ENCODE assay signal across 10 mouse cellular contexts in the genomic region with DNA sequence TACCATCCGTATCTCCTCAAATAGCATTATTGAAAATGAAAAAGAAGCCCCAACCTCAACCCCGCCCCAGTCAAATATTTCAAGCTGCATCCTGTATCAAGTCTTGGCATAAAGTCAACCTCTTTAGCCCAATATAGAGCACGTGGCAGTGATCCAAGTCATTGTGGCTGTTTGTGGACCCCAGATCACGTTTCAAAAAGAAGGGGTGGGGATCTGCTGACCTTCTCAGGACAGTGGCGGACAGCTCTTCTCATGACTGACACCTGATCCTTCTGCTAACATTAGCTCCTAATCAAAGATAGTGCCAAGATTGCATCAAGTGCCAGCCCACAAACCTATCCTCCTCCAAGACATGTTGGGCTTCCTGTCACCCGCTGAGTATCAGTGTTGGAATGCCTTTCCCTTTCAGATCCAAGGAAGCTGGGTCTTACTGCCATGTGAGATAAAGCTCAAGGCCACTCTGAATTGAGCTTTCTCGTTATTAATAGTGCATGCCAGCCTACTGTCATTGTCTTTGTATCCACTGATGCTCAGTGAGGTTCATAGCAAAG. TPM values are rescaled to one million over a fixed set of nuclear protein-coding genes. Genes with fewer than 3 reads are reported as not detected.
A peak's percentile ranks its signal among the peaks of the same experiment; 100 is the strongest.
DNase-seq lines count a peak whose midpoint lies in the region; ATAC-seq and TF ChIP-seq lines count a peak whose summit lies in the region.
"Had no signal": no experiment of that assay in that cellular context is flagged by ENCODE, and none has a peak within 500 bp of the region (broad histone marks: within the 10 kb centered on the region; RNA-seq: fewer than 3 reads in every experiment).

No protein-coding gene starts in this region.

- TF ChIP-seq EP300 in heart, postnatal 0 days (IDR thresholded peaks at IDR 0.05; ENCODE audit: low read depth): peak; percentile 88; the same call in 1 of the 2 replicates

- peak; percentile 54 for ATAC-seq in heart, postnatal 0 days (ENCODE audit: insufficient read depth, low read depth)
- peak; percentile 47; the same call in 1 of the 2 replicates for ATAC-seq in liver, embryonic 13.5 days (ENCODE audit: low read depth)
- ATAC-seq in forebrain, embryonic 16.5 days: no peak

- H3K27ac ChIP-seq in heart, postnatal 0 days (ENCODE audit: low read depth): peak overlapping the region; percentile 94
- no peak overlapping the region for H3K27ac ChIP-seq in liver, embryonic 13.5 days
- H3K27ac ChIP-seq in forebrain, embryonic 16.5 days (ENCODE audit: low read length): no peak overlapping the region
- H3K27ac ChIP-seq: limb, embryonic 12.5 days had no signal

- peak; percentile 11 for DNase-seq in ovary, adult 18-20 months (ENCODE audit: low spot score)
- DNase-seq in ovary, postnatal 14 days (ENCODE audit: low spot score): no peak
- DNase-seq in heart, postnatal 0 days (ENCODE audit: low spot score): peak; percentile 79
- DNase-seq in liver, embryonic 13.5 days: no peak
- DNase-seq in ovary, postnatal 10 days (ENCODE audit: low spot score): no peak
- DNase-seq in neural tube, embryonic 10.5 days (ENCODE audit: extremely low spot score, low spot score): no peak
- no peak for DNase-seq in layer of hippocampus, postnatal 10 days (ENCODE audit: low spot score in 2 of 2)

- no peak overlapping the region for H3K9ac ChIP-seq in heart, postnatal 0 days (replicated peaks; ENCODE audit: low read depth, low read length)
- no peak overlapping the region for H3K9ac ChIP-seq in liver, embryonic 13.5 days
- H3K9ac ChIP-seq in forebrain, embryonic 16.5 days (replicated peaks; ENCODE audit: low read depth, low read length): no peak overlapping the region
- H3K9ac ChIP-seq: limb, embryonic 12.5 days had no signal

- TF ChIP-seq CTCF in heart, postnatal 0 days (IDR thresholded peaks at IDR 0.05; ENCODE audit: low read depth): no peak

- peaks cover 18% of the 10 kb centered on the region for H3K4me1 ChIP-seq in heart, postnatal 0 days (ENCODE audit: control insufficient read depth, insufficient read depth)
- H3K4me1 ChIP-seq in liver, embryonic 13.5 days (replicated peaks): no peaks in the 10 kb centered on the region
- H3K4me1 ChIP-seq in forebrain, embryonic 16.5 days (replicated peaks; ENCODE audit: control insufficient read depth, insufficient read depth, low read length): no peaks in the 10 kb centered on the region
- H3K4me1 ChIP-seq: limb, embryonic 12.5 days had no signal

- H3K9me3 ChIP-seq in heart, postnatal 0 days (replicated peaks; ENCODE audit: control insufficient read depth, low read length): no peaks in the 10 kb centered on the region
- no peaks in the 10 kb centered on the region for H3K9me3 ChIP-seq in liver, embryonic 13.5 days (replicated peaks)
- H3K9me3 ChIP-seq in forebrain, embryonic 16.5 days (ENCODE audit: control insufficient read depth, low read length): no peaks in the 10 kb centered on the region
- H3K9me3 ChIP-seq: G1E; limb, embryonic 12.5 days had no signal

- no peak overlapping the region for H3K4me3 ChIP-seq in heart, postnatal 0 days (ENCODE audit: low read depth, low read length)
- H3K4me3 ChIP-seq in liver, embryonic 13.5 days (replicated peaks): no peak overlapping the region
- no peak overlapping the region for H3K4me3 ChIP-seq in forebrain, embryonic 16.5 days (replicated peaks; ENCODE audit: low read length)
- H3K4me3 ChIP-seq: limb, embryonic 12.5 days had no signal

- WGBS in heart, postnatal 0 days: 10% methylated on average over 7 of the region's 7 CpGs
- 36% methylated on average over 7 of the region's 7 CpGs for WGBS in liver, embryonic 13.5 days (ENCODE audit: insufficient replicate concordance)
- 69% methylated on average over 7 of the region's 7 CpGs for WGBS in forebrain, embryonic 16.5 days

- peak overlapping the region; percentile 10 for H3K4me2 ChIP-seq in heart, postnatal 0 days (ENCODE audit: low read depth, low read length)
- no peak overlapping the region for H3K4me2 ChIP-seq in liver, embryonic 13.5 days
- H3K4me2 ChIP-seq in forebrain, embryonic 16.5 days (ENCODE audit: low read length): no peak overlapping the region
- H3K4me2 ChIP-seq: limb, embryonic 12.5 days had no signal

- H3K27me3 ChIP-seq in heart, postnatal 0 days (ENCODE audit: control insufficient read depth, insufficient read depth, low read length): no peaks in the 10 kb centered on the region
- no peaks in the 10 kb centered on the region for H3K27me3 ChIP-seq in liver, embryonic 13.5 days
- no peaks in the 10 kb centered on the region for H3K27me3 ChIP-seq in forebrain, embryonic 16.5 days (replicated peaks; ENCODE audit: control insufficient read depth, insufficient read depth, low read length)
- H3K27me3 ChIP-seq: limb, embryonic 12.5 days had no signal

- H3K36me3 ChIP-seq in heart, postnatal 0 days (replicated peaks; ENCODE audit: control insufficient read depth, insufficient read depth, low read length): no peaks in the 10 kb centered on the region
- no peaks in the 10 kb centered on the region for H3K36me3 ChIP-seq in liver, embryonic 13.5 days
- H3K36me3 ChIP-seq in forebrain, embryonic 16.5 days (ENCODE audit: control insufficient read depth, insufficient read depth): no peaks in the 10 kb centered on the region
- H3K36me3 ChIP-seq: G1E; limb, embryonic 12.5 days had no signal

RNA-seq across cellular contexts. Expression of gene Otogl, which starts 18.6 kb away (rescaled TPM):
- total RNA-seq in heart, postnatal 0 days (2014; rRNA removed; ENCODE audit: low replicate concordance): 0.08 TPM in 2 replicates
- 0.10 and 0.15 TPM in 2 replicates for polyA plus RNA-seq in heart, postnatal 0 days (2015; fragmentation: Nextera tagmentation; extraction: Ambion mirVana)
- polyA plus RNA-seq in liver, embryonic 13.5 days (2015; fragmentation: Nextera tagmentation; extraction: Ambion mirVana): 0.01 and 0.02 TPM in 2 replicates
- 0.03 and 0.06 TPM in 2 replicates for polyA plus RNA-seq in forebrain, embryonic 16.5 days (2015; fragmentation: Nextera tagmentation; extraction: Ambion mirVana)
- 1 to 10 TPM; 1.1 to 1.5 TPM for total RNA-seq in layer of hippocampus, postnatal 10 days (2021)
- polyA plus RNA-seq: G1E had no signal

Comparison
In these comparisons a context has a peak if more than half of its experiments do, and no peak if none do; other contexts are left out.
1. DNase-seq: peak in ovary, adult 18-20 months (single experiment) and heart, postnatal 0 days (single experiment); none in ovary, postnatal 14 days (single experiment), liver, embryonic 13.5 days (single experiment), ovary, postnatal 10 days (single experiment), neural tube, embryonic 10.5 days (single experiment) and layer of hippocampus, postnatal 10 days (0 of 2).